Mouse (Mus musculus): ENCODE measurements at regions not wholly inside any gene's neighbourhood (a gene's known extent, or its start where the extent isn't known, plus 50 kb on each side); places are given as distances from the start of the nearest gene placed in this dataset.
"Not testable (repeated sequence)": the region's sequence is repeated elsewhere in the genome, so short reads cannot be mapped to it uniquely, and the experiment has no call there.

DNA sequence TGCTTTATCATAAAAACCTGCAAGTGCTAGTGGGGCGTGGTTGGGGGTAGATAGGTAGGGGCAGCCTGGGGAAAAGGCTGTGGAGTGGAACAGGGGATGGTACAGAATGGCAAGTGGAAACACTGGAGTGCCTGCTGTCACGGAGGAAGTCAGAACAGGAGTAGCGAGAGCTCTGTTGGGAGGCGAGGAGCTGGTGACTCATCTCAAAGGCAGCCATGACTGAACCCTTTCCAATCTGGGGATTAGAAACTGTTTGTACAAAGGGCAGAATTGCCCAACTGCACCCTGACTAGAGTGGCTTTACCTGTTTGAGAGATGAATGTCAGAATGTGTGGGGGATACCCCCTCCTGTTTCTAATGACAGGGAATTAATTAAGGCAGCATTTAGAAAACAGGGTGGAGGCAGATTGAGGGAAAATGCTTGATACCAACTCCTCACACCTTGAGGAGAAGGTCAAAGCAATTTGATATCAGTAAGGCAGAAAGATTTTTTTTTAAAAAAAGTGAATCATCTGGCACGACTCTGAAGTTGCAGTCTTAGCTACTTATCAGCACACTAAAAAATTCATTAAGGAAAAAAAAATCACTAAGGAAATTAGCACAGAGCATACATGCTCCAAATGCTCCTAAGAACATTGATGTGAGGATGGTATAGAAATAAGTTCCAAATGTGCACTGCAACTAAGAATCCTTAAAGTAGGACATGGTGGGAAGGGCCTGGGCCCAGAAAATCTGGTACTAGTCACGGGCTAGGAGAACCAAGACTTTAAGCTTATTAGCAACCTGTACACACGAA, 54.7 kb upstream of the Usp25 start:
- Histone ChIP-seq H3K27me3 (no peaks in the 10 kb centered on the region), H3K36me3 (no peaks in the 10 kb centered on the region), H3K27ac (no peak overlapping the region), H3K9ac (no peak overlapping the region), H3K4me3 (replicated peaks) (no peak overlapping the region), H3K9me3 (replicated peaks) (no peaks in the 10 kb centered on the region), H3K4me2 (no peak overlapping the region), H3K4me1 (no peaks in the 10 kb centered on the region)
- no peak for ATAC-seq (replicated peaks; ENCODE audit: low FRiP score)
- WGBS: 69% methylated on average over 7 of the region's 7 CpGs

- no peak for ATAC-seq (replicated peaks; ENCODE audit: low FRiP score)
- Histone ChIP-seq H3K36me3 (no peaks in the 10 kb centered on the region), H3K4me3 (replicated peaks) (no peak overlapping the region), H3K27ac (no peak overlapping the region), H3K9me3 (replicated peaks) (no peaks in the 10 kb centered on the region), H3K4me2 (no peak overlapping the region), H3K27me3 (no peaks in the 10 kb centered on the region), H3K4me1 (no peaks in the 10 kb centered on the region), H3K9ac (no peak overlapping the region)
- WGBS: 72% methylated on average over 3 of the region's 3 CpGs
Measured at GRCm38 (mm10) chr16:76957491-76957890, 56.0 kb upstream of the Usp25 start.

- Histone ChIP-seq H3K4me3 (replicated peaks) (no peak overlapping the region), H3K27ac (no peak overlapping the region), H3K9ac (no peak overlapping the region), H3K4me2 (no peak overlapping the region), H3K27me3 (no peaks in the 10 kb centered on the region), H3K36me3 (no peaks in the 10 kb centered on the region), H3K4me1 (no peaks in the 10 kb centered on the region), H3K9me3 (replicated peaks) (no peaks in the 10 kb centered on the region)
- 76% methylated on average over 7 of the region's 7 CpGs for WGBS
- ATAC-seq (replicated peaks; ENCODE audit: low FRiP score): no peak
Measured at GRCm38 (mm10) chr16:76957090-76957489, 56.4 kb upstream of the Usp25 start.

GRCm38 (mm10) chr16:76950836-76951486, 62.5 kb upstream of the Usp25 start:
- H3K36me3 ChIP-seq: no peaks in the 10 kb centered on the region
- no peak overlapping the region for H3K4me3 ChIP-seq (replicated peaks)
- no peaks in the 10 kb centered on the region for H3K4me1 ChIP-seq
- no peak overlapping the region for H3K4me2 ChIP-seq
- no peak for ATAC-seq (replicated peaks; ENCODE audit: low FRiP score)
- WGBS: 81% methylated on average over 10 of the region's 10 CpGs
- H3K9ac ChIP-seq: no peak overlapping the region
- no peak overlapping the region for H3K27ac ChIP-seq
- no peaks in the 10 kb centered on the region for H3K27me3 ChIP-seq
- no peaks in the 10 kb centered on the region for H3K9me3 ChIP-seq (replicated peaks)

GRCm38 (mm10) chr16:76947011-76947410, 66.5 kb upstream of the Usp25 start:
- no peaks in the 10 kb centered on the region for H3K9me3 ChIP-seq (replicated peaks)
- H3K27ac ChIP-seq: no peak overlapping the region
- H3K27me3 ChIP-seq: no peaks in the 10 kb centered on the region
- H3K9ac ChIP-seq: no peak overlapping the region
- H3K4me3 ChIP-seq (replicated peaks): no peak overlapping the region
- H3K4me2 ChIP-seq: no peak overlapping the region
- WGBS: 71% methylated on average over 5 of the region's 5 CpGs
- no peaks in the 10 kb centered on the region for H3K4me1 ChIP-seq
- ATAC-seq (replicated peaks; ENCODE audit: low FRiP score): no peak
- no peaks in the 10 kb centered on the region for H3K36me3 ChIP-seq

DNA sequence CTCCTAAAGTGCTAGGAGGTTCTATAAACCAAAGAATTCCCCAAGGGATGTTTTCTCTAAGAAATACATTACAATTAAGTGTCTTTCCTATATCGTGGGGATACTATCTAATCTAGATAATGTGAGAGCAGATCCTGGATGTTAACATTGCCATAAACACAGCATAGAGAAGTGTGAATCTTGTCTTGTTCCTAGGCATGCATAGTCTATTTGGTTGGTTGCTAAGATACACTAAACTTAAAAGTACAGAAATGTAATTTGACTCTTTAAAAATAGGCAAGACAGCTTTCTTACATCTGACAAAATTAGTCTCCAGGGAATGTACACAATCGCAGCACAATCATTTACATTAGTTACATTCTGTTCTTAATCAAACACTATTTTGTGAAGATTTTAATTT, 75.4 kb upstream of the Usp25 start:
- Histone ChIP-seq H3K9me3 (replicated peaks) (no peaks in the 10 kb centered on the region), H3K36me3 (no peaks in the 10 kb centered on the region), H3K4me2 (no peak overlapping the region), H3K9ac (no peak overlapping the region), H3K27me3 (no peaks in the 10 kb centered on the region), H3K4me3 (replicated peaks) (no peak overlapping the region), H3K4me1 (no peaks in the 10 kb centered on the region), H3K27ac (no peak overlapping the region)
- 67% methylated on average over 2 of the region's 2 CpGs for WGBS
- no peak for ATAC-seq (replicated peaks; ENCODE audit: low FRiP score)

DNA sequence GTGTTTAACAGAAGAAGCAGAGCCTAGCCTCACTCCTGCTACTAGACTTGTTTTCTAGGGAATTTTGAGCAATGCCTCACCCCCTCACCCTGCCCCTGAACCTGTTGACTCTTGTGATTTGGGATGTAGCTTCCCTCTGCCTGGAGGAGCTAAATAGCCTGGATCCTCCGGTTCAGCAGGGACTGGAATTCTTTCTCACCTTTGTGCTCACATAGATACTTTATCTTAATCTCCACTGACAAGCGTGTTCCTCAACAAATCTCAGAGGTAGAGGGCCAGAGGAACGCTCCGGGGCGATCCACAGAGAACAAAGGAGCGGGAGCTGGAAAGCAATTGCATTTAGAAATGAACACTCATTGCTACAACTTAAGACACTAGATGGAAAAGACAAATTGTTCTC, 85.6 kb upstream of the Usp25 start:
- no peaks in the 10 kb centered on the region for H3K36me3 ChIP-seq
- H3K9ac ChIP-seq: no peak overlapping the region
- no peak for ATAC-seq (replicated peaks; ENCODE audit: low FRiP score)
- H3K27ac ChIP-seq: no peak overlapping the region
- H3K4me2 ChIP-seq: no peak overlapping the region
- no peaks in the 10 kb centered on the region for H3K27me3 ChIP-seq
- no peak overlapping the region for H3K4me3 ChIP-seq (replicated peaks)
- no peaks in the 10 kb centered on the region for H3K9me3 ChIP-seq (replicated peaks)
- 77% methylated on average over 6 of the region's 6 CpGs for WGBS
- H3K4me1 ChIP-seq: no peaks in the 10 kb centered on the region

- H3K9me3 ChIP-seq (replicated peaks); H3K4me1 ChIP-seq; H3K27ac ChIP-seq; ATAC-seq (replicated peaks; ENCODE audit: low FRiP score); H3K27me3 ChIP-seq; H3K4me3 ChIP-seq (replicated peaks); H3K9ac ChIP-seq; H3K4me2 ChIP-seq; H3K36me3 ChIP-seq: not testable (repeated sequence)
- 92% methylated on average over 11 of the region's 11 CpGs for WGBS
Measured at GRCm38 (mm10) chr16:76920137-76920536, 93.4 kb upstream of the Usp25 start.

DNA sequence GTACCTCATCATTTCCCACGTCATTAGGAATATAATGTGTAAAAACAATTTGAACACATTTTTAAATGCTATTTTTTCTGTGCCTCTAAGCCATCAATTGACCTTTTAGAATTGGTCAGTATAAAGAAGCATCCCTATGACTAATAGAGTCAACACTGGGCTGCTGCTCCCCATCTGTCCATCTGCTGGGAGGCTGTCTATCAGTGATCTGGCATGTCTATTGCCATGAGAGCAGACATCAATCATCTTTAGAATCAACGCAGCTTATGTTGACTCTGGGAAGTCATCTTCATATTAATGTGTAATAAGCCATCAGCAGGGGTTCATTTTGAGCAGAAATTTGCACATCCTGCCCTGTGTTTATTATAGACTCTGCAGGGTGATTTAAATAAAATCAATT, 94.9 kb upstream of the Usp25 start:
- no peak for ATAC-seq (replicated peaks; ENCODE audit: low FRiP score)
- H3K36me3 ChIP-seq: no peaks in the 10 kb centered on the region
- H3K4me1 ChIP-seq: no peaks in the 10 kb centered on the region
- H3K4me2 ChIP-seq: no peak overlapping the region
- H3K9ac ChIP-seq: no peak overlapping the region
- H3K9me3 ChIP-seq (replicated peaks): no peaks in the 10 kb centered on the region
- H3K4me3 ChIP-seq (replicated peaks): no peak overlapping the region
- WGBS: 79% methylated on average over 2 of the region's 2 CpGs
- H3K27ac ChIP-seq: no peak overlapping the region
- H3K27me3 ChIP-seq: no peaks in the 10 kb centered on the region

DNA sequence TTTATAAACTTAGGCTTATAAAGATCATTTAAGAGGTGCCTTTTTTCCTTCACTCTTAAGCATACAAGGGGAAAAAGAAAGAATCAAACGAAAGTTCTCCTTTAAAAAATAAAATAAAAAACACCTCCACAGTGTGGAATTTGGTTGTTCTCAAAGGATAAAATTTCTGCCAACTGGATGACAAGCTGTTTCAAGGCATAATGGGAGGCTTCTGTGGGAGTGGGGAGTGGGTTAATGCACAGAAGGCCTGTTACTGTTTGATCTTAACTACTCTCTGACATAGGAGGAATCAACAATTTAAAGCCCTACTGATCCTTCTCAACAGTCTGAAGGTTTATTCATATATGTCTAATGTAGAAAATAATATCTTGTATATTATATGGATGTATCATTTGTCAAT, 99.2 kb upstream of the Usp25 start:
- Histone ChIP-seq H3K4me1 (no peaks in the 10 kb centered on the region), H3K9me3 (replicated peaks) (no peaks in the 10 kb centered on the region), H3K9ac (no peak overlapping the region), H3K27ac (no peak overlapping the region), H3K4me3 (replicated peaks) (no peak overlapping the region), H3K27me3 (no peaks in the 10 kb centered on the region), H3K4me2 (no peak overlapping the region), H3K36me3 (no peaks in the 10 kb centered on the region)
- WGBS: 49% methylated on average over 1 of the region's 1 CpGs
- ATAC-seq (replicated peaks; ENCODE audit: low FRiP score): no peak

DNA sequence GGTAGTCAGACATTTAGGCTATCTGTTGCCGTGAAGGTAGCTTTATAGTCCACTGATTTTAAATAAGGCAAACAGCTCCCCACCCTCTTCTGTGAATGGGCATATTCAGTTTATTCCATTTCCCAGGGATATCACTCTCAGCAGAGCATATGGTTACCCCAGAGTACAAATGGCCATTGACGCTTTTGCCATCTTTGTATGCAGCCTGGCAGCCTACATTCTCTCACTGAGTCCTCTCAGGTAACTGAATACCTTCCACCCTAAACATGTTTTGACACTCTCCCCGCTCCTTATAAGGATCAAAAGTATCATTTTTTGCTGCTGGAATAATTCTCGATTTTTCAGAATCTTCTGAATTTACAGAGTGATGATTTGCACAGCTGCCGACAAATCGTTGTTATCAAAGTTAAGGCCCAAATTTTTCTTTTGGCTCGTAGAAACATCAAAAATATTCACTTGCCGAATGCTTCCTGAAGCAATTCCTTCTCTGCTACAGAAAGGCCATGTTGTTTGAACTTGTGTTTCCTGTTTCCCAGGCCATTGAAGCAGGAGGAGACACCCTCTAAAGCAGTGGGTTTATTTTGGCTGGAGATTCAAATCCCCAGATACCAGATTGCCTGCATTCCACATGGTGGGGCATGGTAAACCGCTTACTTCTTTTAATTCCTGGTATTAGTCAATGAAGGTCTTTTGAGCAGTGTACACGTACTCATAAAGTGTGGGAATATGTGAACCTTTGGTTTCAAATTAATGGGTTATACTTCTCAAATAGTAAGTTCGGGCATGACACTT, 108.1 kb upstream of the Usp25 start:
- no peak overlapping the region for H3K4me2 ChIP-seq
- no peak overlapping the region for H3K4me3 ChIP-seq (replicated peaks)
- no peak overlapping the region for H3K27ac ChIP-seq
- H3K36me3 ChIP-seq: no peaks in the 10 kb centered on the region
- H3K9me3 ChIP-seq (replicated peaks): no peaks in the 10 kb centered on the region
- H3K9ac ChIP-seq: no peak overlapping the region
- H3K4me1 ChIP-seq: 0 out of 2 replicates have a peak, but pooled peaks cover 4% of the 10 kb centered on the region
- WGBS: 66% methylated on average over 11 of the region's 11 CpGs
- ATAC-seq (replicated peaks; ENCODE audit: low FRiP score): no peak; the same call in 1 of the 2 replicates
- no peaks in the 10 kb centered on the region for H3K27me3 ChIP-seq

DNA sequence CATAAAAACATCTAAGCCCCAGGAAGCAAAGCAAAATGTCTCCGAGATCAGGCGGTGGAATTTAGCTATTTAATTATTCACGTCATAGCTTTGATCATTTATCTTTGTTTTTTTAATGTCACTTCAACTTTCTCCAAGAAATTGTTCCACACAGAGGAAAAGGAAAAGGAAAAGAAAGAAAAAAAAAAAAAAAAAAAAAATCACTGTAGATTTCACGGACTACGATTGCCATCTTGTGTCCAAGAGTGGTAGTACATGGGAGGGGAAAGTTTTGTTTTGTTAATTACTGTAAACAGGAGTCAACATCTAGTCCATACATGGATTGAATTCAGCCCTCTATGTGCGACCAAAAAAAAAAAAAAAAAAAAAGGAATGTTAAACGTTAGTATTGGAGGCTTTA, 114.4 kb upstream of the Usp25 start:
- Histone ChIP-seq H3K9ac (no peak overlapping the region), H3K4me3 (replicated peaks) (no peak overlapping the region), H3K4me2 (peak overlapping the region; percentile 32; the same call in 1 of the 2 replicates), H3K27ac (no peak overlapping the region), H3K4me1 (peaks cover 6% of the 10 kb centered on the region; the same call in 1 of the 2 replicates), H3K36me3 (no peaks in the 10 kb centered on the region), H3K9me3 (replicated peaks) (no peaks in the 10 kb centered on the region), H3K27me3 (no peaks in the 10 kb centered on the region)
- no peak for ATAC-seq (replicated peaks; ENCODE audit: low FRiP score)
- 13% methylated on average over 7 of the region's 7 CpGs for WGBS

Measured in kidney, embryonic 15.5 days (tissue).